Mouse (Mus musculus): ENCODE measurements around the gene Snd1. TPM values are rescaled to one million over a fixed set of nuclear protein-coding genes. Genes with fewer than 3 reads are reported as not detected.

The Snd1 gene
- total and polyA plus RNA-seq, 2 experiments from 2014 or later, result 54.7 to 120 TPM

DNA sequence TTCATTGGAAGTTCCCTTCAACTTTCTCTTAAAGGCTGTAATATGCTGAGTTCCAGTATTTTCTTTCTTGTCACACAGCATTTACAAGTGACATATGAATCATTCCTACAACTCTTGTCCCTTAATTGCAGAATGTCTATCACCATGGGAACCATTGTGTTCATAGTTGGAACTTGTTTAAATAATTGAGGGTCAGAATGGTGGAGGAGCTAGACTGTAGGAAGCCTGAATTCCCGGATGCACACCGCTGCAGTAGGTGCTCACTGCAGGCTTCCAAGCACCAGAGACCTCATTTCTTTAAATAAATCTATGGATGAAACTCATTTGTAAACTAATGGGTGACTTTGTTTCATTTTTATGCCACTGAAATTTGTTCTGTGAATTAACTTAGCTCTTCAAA is 154.9 kb downstream of the Snd1 start:
- Histone ChIP-seq H3K9ac (replicated peaks; ENCODE audit: low read depth, low read length) (no peak overlapping the region), H3K9me3 (replicated peaks; ENCODE audit: control insufficient read depth, low read length) (no peaks in the 10 kb centered on the region), H3K27me3 (ENCODE audit: control insufficient read depth, insufficient read depth, low read length) (no peaks in the 10 kb centered on the region), H3K4me2 (ENCODE audit: low read depth, low read length) (no peak overlapping the region), H3K4me3 (ENCODE audit: low read depth, low read length) (no peak overlapping the region), H3K4me1 (ENCODE audit: control insufficient read depth, insufficient read depth) (peaks cover 17% of the 10 kb centered on the region), H3K27ac (ENCODE audit: low read depth) (no peak overlapping the region), H3K36me3 (replicated peaks; ENCODE audit: control insufficient read depth, insufficient read depth, low read length) (peaks cover 10% of the 10 kb centered on the region)
- ATAC-seq (ENCODE audit: insufficient read depth, low read depth) (no peak), DNase-seq (ENCODE audit: low spot score) (no peak)
- TF ChIP-seq EP300 (IDR thresholded peaks at IDR 0.05; ENCODE audit: low read depth), result no peak
- TF ChIP-seq CTCF (IDR thresholded peaks at IDR 0.05; ENCODE audit: low read depth), result no peak
- 72% methylated on average over 2 of the region's 2 CpGs for WGBS

- Histone ChIP-seq H3K4me2 (ENCODE audit: low read depth, low read length) (no peak overlapping the region), H3K9ac (replicated peaks; ENCODE audit: low read depth, low read length) (no peak overlapping the region), H3K27ac (ENCODE audit: low read depth) (no peak overlapping the region), H3K4me3 (ENCODE audit: low read depth, low read length) (no peak overlapping the region), H3K9me3 (replicated peaks; ENCODE audit: control insufficient read depth, low read length) (no peaks in the 10 kb centered on the region), H3K27me3 (ENCODE audit: control insufficient read depth, insufficient read depth, low read length) (no peaks in the 10 kb centered on the region), H3K36me3 (replicated peaks; ENCODE audit: control insufficient read depth, insufficient read depth, low read length) (peaks cover 10% of the 10 kb centered on the region), H3K4me1 (ENCODE audit: control insufficient read depth, insufficient read depth) (peaks cover 22% of the 10 kb centered on the region)
- ATAC-seq (ENCODE audit: insufficient read depth, low read depth), result no peak
- whole genome bisulfite sequencing, result 75% methylated on average over 2 of the region's 2 CpGs
- no peak for TF ChIP-seq CTCF (IDR thresholded peaks at IDR 0.05; ENCODE audit: low read depth)
- no peak for TF ChIP-seq EP300 (IDR thresholded peaks at IDR 0.05; ENCODE audit: low read depth)
- DNase-seq (ENCODE audit: low spot score), result no peak
Observed at GRCm38 (mm10) chr6:28630926-28631325, 156.0 kb downstream of the Snd1 start.

- H3K36me3 ChIP-seq (replicated peaks; ENCODE audit: control insufficient read depth, insufficient read depth, low read length), result no peaks in the 10 kb centered on the region
- no peak overlapping the region for H3K9ac ChIP-seq (replicated peaks; ENCODE audit: low read depth, low read length)
- H3K9me3 ChIP-seq (replicated peaks; ENCODE audit: control insufficient read depth, low read length), result no peaks in the 10 kb centered on the region
- H3K4me3 ChIP-seq (ENCODE audit: low read depth, low read length), result no peak overlapping the region
- WGBS, result 30% methylated on average over 2 of the region's 2 CpGs
- H3K27ac ChIP-seq (ENCODE audit: low read depth), result peak overlapping the region; percentile 2; the same call in 1 of the 2 replicates
- no peak overlapping the region for H3K4me2 ChIP-seq (ENCODE audit: low read depth, low read length)
- no peak for TF ChIP-seq EP300 (IDR thresholded peaks at IDR 0.05; ENCODE audit: low read depth)
- TF ChIP-seq CTCF (IDR thresholded peaks at IDR 0.05; ENCODE audit: low read depth), result no peak
- peaks cover 34% of the 10 kb centered on the region for H3K4me1 ChIP-seq (ENCODE audit: control insufficient read depth, insufficient read depth)
- H3K27me3 ChIP-seq (ENCODE audit: control insufficient read depth, insufficient read depth, low read length), result no peaks in the 10 kb centered on the region
- DNase-seq (ENCODE audit: low spot score) (no peak), ATAC-seq (ENCODE audit: insufficient read depth, low read depth) (no peak)
Observed at GRCm38 (mm10) chr6:28633120-28633519, 158.2 kb downstream of the Snd1 start.

DNA sequence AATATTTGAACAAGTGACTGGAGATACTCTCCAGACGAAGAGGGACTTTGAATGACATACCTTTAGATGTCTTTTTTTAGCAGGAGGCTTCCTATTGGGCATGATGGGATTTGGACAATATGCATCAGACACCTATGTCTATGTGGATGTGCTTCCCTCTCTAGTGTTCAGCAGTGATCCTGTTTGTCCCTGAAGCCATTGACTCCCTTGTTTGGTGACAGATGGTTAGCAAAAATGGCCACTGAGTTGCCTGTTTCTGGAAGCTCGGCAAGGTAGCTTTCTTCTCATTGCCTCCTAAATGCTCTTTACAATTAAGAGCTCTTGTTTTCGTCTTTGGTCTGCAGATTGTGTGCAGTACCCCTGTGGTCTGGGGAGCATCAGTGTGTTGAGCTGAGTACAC is 158.7 kb downstream of the Snd1 start:
- ATAC-seq (ENCODE audit: insufficient read depth, low read depth) (no peak), DNase-seq (ENCODE audit: low spot score) (no peak)
- 63% methylated on average over 3 of the region's 3 CpGs for WGBS
- no peak overlapping the region for H3K4me2 ChIP-seq (ENCODE audit: low read depth, low read length)
- H3K4me3 ChIP-seq (ENCODE audit: low read depth, low read length), result no peak overlapping the region
- TF ChIP-seq CTCF (IDR thresholded peaks at IDR 0.05; ENCODE audit: low read depth), result no peak
- no peak for TF ChIP-seq EP300 (IDR thresholded peaks at IDR 0.05; ENCODE audit: low read depth)
- no peaks in the 10 kb centered on the region for H3K36me3 ChIP-seq (replicated peaks; ENCODE audit: control insufficient read depth, insufficient read depth, low read length)
- no peak overlapping the region for H3K9ac ChIP-seq (replicated peaks; ENCODE audit: low read depth, low read length)
- no peaks in the 10 kb centered on the region for H3K27me3 ChIP-seq (ENCODE audit: control insufficient read depth, insufficient read depth, low read length)
- no peaks in the 10 kb centered on the region for H3K9me3 ChIP-seq (replicated peaks; ENCODE audit: control insufficient read depth, low read length)
- H3K4me1 ChIP-seq (ENCODE audit: control insufficient read depth, insufficient read depth), result peaks cover 34% of the 10 kb centered on the region
- H3K27ac ChIP-seq (ENCODE audit: low read depth), result no peak overlapping the region

DNA sequence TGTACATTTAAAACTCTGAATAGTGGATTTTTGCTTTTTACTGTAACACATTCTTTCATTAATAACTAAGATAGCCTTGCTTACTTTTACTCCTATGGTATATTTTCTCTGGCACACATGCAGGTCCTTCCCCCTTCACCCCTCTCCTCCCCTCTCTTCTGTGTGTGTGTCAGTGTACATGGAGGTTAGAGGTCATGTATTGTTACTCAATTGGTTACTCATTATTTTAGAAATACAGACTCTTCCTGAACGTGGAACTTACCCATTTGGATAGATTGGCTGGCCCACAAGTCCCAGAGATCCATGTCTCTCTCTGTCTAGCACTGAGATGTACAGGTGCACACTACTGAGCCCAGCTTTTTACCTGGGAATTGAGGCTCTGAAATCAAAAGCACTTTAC is 160.2 kb downstream of the Snd1 start:
- peaks cover 34% of the 10 kb centered on the region for H3K4me1 ChIP-seq (ENCODE audit: control insufficient read depth, insufficient read depth)
- no peaks in the 10 kb centered on the region for H3K9me3 ChIP-seq (replicated peaks; ENCODE audit: control insufficient read depth, low read length)
- H3K36me3 ChIP-seq (replicated peaks; ENCODE audit: control insufficient read depth, insufficient read depth, low read length), result no peaks in the 10 kb centered on the region
- no peak overlapping the region for H3K4me2 ChIP-seq (ENCODE audit: low read depth, low read length)
- no peak for TF ChIP-seq CTCF (IDR thresholded peaks at IDR 0.05; ENCODE audit: low read depth)
- TF ChIP-seq EP300 (IDR thresholded peaks at IDR 0.05; ENCODE audit: low read depth), result no peak
- DNase-seq (ENCODE audit: low spot score) (no peak), ATAC-seq (ENCODE audit: insufficient read depth, low read depth) (no peak)
- H3K27me3 ChIP-seq (ENCODE audit: control insufficient read depth, insufficient read depth, low read length), result no peaks in the 10 kb centered on the region
- H3K27ac ChIP-seq (ENCODE audit: low read depth), result no peak overlapping the region
- H3K4me3 ChIP-seq (ENCODE audit: low read depth, low read length), result no peak overlapping the region
- H3K9ac ChIP-seq (replicated peaks; ENCODE audit: low read depth, low read length), result no peak overlapping the region
- 58% methylated on average over 1 of the region's 1 CpGs for WGBS

GRCm38 (mm10) chr6:28635531-28636348 is 160.8 kb downstream of the Snd1 start:
- DNase-seq (ENCODE audit: low spot score), result no peak
- H3K27ac ChIP-seq (ENCODE audit: low read depth), result no peak overlapping the region
- no peak overlapping the region for H3K9ac ChIP-seq (replicated peaks; ENCODE audit: low read depth, low read length)
- H3K36me3 ChIP-seq (replicated peaks; ENCODE audit: control insufficient read depth, insufficient read depth, low read length), result no peaks in the 10 kb centered on the region
- WGBS, result 73% methylated on average over 6 of the region's 6 CpGs
- ATAC-seq (ENCODE audit: insufficient read depth, low read depth), result no peak
- no peak overlapping the region for H3K4me2 ChIP-seq (ENCODE audit: low read depth, low read length)
- no peak overlapping the region for H3K4me3 ChIP-seq (ENCODE audit: low read depth, low read length)
- H3K4me1 ChIP-seq (ENCODE audit: control insufficient read depth, insufficient read depth), result peaks cover 32% of the 10 kb centered on the region
- H3K27me3 ChIP-seq (ENCODE audit: control insufficient read depth, insufficient read depth, low read length), result no peaks in the 10 kb centered on the region
- TF ChIP-seq EP300 (IDR thresholded peaks at IDR 0.05; ENCODE audit: low read depth) (no peak), CTCF (IDR thresholded peaks at IDR 0.05; ENCODE audit: low read depth) (no peak)
- no peaks in the 10 kb centered on the region for H3K9me3 ChIP-seq (replicated peaks; ENCODE audit: control insufficient read depth, low read length)
